Mouse (Mus musculus): Measurements from ENCODE around the gene Bcl2l15. TPM values are rescaled to one million over a fixed set of nuclear protein-coding genes. Genes with fewer than 3 reads are reported as not detected.
"Not testable (repeated sequence)": the region's sequence is repeated elsewhere in the genome, so short reads cannot be mapped to it uniquely, and the experiment has no call there.

Bcl2l15 gene
- polyA plus RNA-seq, 1 experiment from 2014 or later: 0.31 TPM

GRCm38 (mm10) chr3:103840946-103841345, 8.5 kb downstream of the Bcl2l15 start:
- H3K27ac ChIP-seq; H3K4me3 ChIP-seq (replicated peaks; ENCODE audit: low read length); H3K4me1 ChIP-seq (replicated peaks; ENCODE audit: control insufficient read depth, insufficient read depth, low read length); DNase-seq (ENCODE audit: low spot score); H3K9ac ChIP-seq; ATAC-seq (ENCODE audit: low FRiP score); H3K27me3 ChIP-seq (ENCODE audit: control insufficient read depth, insufficient read depth, low read length); H3K4me2 ChIP-seq (replicated peaks); H3K36me3 ChIP-seq (replicated peaks; ENCODE audit: control insufficient read depth, insufficient read depth); H3K9me3 ChIP-seq (ENCODE audit: control insufficient read depth, low read length): not testable (repeated sequence)
- 96% methylated on average over 7 of the region's 7 CpGs for WGBS

GRCm38 (mm10) chr3:103850644-103851363, 18.4 kb downstream of the Bcl2l15 start:
- no peak overlapping the region for H3K4me3 ChIP-seq (replicated peaks; ENCODE audit: low read length)
- ATAC-seq (ENCODE audit: low FRiP score): no peak
- H3K4me1 ChIP-seq (replicated peaks; ENCODE audit: control insufficient read depth, insufficient read depth, low read length): no peaks in the 10 kb centered on the region
- H3K36me3 ChIP-seq (replicated peaks; ENCODE audit: control insufficient read depth, insufficient read depth): no peaks in the 10 kb centered on the region
- H3K27me3 ChIP-seq (ENCODE audit: control insufficient read depth, insufficient read depth, low read length): no peaks in the 10 kb centered on the region
- no peak overlapping the region for H3K4me2 ChIP-seq (replicated peaks)
- H3K9me3 ChIP-seq (ENCODE audit: control insufficient read depth, low read length): no peaks in the 10 kb centered on the region
- no peak overlapping the region for H3K9ac ChIP-seq
- no peak for DNase-seq (ENCODE audit: low spot score)
- no peak overlapping the region for H3K27ac ChIP-seq
- WGBS: 81% methylated on average over 9 of the region's 9 CpGs

GRCm38 (mm10) chr3:103851481-103851880, 19.1 kb downstream of the Bcl2l15 start:
- Histone ChIP-seq H3K9me3 (ENCODE audit: control insufficient read depth, low read length) (no peaks in the 10 kb centered on the region), H3K4me3 (replicated peaks; ENCODE audit: low read length) (no peak overlapping the region), H3K27me3 (ENCODE audit: control insufficient read depth, insufficient read depth, low read length) (no peaks in the 10 kb centered on the region), H3K4me2 (replicated peaks) (no peak overlapping the region), H3K4me1 (replicated peaks; ENCODE audit: control insufficient read depth, insufficient read depth, low read length) (no peaks in the 10 kb centered on the region), H3K27ac (no peak overlapping the region), H3K36me3 (replicated peaks; ENCODE audit: control insufficient read depth, insufficient read depth) (no peaks in the 10 kb centered on the region), H3K9ac (no peak overlapping the region)
- ATAC-seq (ENCODE audit: low FRiP score): no peak
- no peak for DNase-seq (ENCODE audit: low spot score)
- 95% methylated on average over 6 of the region's 6 CpGs for WGBS

GRCm38 (mm10) chr3:103851882-103852281, 19.5 kb downstream of the Bcl2l15 start:
- DNase-seq (ENCODE audit: low spot score) (no peak), ATAC-seq (ENCODE audit: low FRiP score) (no peak)
- WGBS: 88% methylated on average over 8 of the region's 8 CpGs
- Histone ChIP-seq H3K4me2 (replicated peaks) (no peak overlapping the region), H3K36me3 (replicated peaks; ENCODE audit: control insufficient read depth, insufficient read depth) (no peaks in the 10 kb centered on the region), H3K9me3 (ENCODE audit: control insufficient read depth, low read length) (no peaks in the 10 kb centered on the region), H3K27me3 (ENCODE audit: control insufficient read depth, insufficient read depth, low read length) (no peaks in the 10 kb centered on the region), H3K4me1 (replicated peaks; ENCODE audit: control insufficient read depth, insufficient read depth, low read length) (no peaks in the 10 kb centered on the region), H3K9ac (no peak overlapping the region), H3K4me3 (replicated peaks; ENCODE audit: low read length) (no peak overlapping the region), H3K27ac (no peak overlapping the region)

- Histone ChIP-seq H3K27me3 (ENCODE audit: control insufficient read depth, insufficient read depth, low read length) (no peaks in the 10 kb centered on the region), H3K9ac (no peak overlapping the region), H3K9me3 (ENCODE audit: control insufficient read depth, low read length) (no peaks in the 10 kb centered on the region), H3K4me2 (replicated peaks) (no peak overlapping the region), H3K4me3 (replicated peaks; ENCODE audit: low read length) (no peak overlapping the region), H3K27ac (no peak overlapping the region), H3K36me3 (replicated peaks; ENCODE audit: control insufficient read depth, insufficient read depth) (no peaks in the 10 kb centered on the region), H3K4me1 (replicated peaks; ENCODE audit: control insufficient read depth, insufficient read depth, low read length) (no peaks in the 10 kb centered on the region)
- no peak for ATAC-seq (ENCODE audit: low FRiP score)
- no peak for DNase-seq (ENCODE audit: low spot score)
- WGBS: 69% methylated on average over 3 of the region's 3 CpGs
These were observed 20.3 kb downstream of the Bcl2l15 start for GRCm38 (mm10) chr3:103852565-103853299.

GRCm38 (mm10) chr3:103853804-103854203, 21.4 kb downstream of the Bcl2l15 start:
- ATAC-seq (ENCODE audit: low FRiP score): no peak
- no peaks in the 10 kb centered on the region for H3K4me1 ChIP-seq (replicated peaks; ENCODE audit: control insufficient read depth, insufficient read depth, low read length)
- H3K4me3 ChIP-seq (replicated peaks; ENCODE audit: low read length): no peak overlapping the region
- no peaks in the 10 kb centered on the region for H3K27me3 ChIP-seq (ENCODE audit: control insufficient read depth, insufficient read depth, low read length)
- no peak overlapping the region for H3K4me2 ChIP-seq (replicated peaks)
- no peaks in the 10 kb centered on the region for H3K9me3 ChIP-seq (ENCODE audit: control insufficient read depth, low read length)
- DNase-seq (ENCODE audit: low spot score): no peak
- H3K36me3 ChIP-seq (replicated peaks; ENCODE audit: control insufficient read depth, insufficient read depth): no peaks in the 10 kb centered on the region
- no peak overlapping the region for H3K27ac ChIP-seq
- WGBS: 62% methylated on average over 8 of the region's 8 CpGs
- no peak overlapping the region for H3K9ac ChIP-seq

- H3K4me2 ChIP-seq (replicated peaks): no peak overlapping the region
- DNase-seq (ENCODE audit: low spot score) (no peak), ATAC-seq (ENCODE audit: low FRiP score) (no peak)
- no peaks in the 10 kb centered on the region for H3K36me3 ChIP-seq (replicated peaks; ENCODE audit: control insufficient read depth, insufficient read depth)
- H3K4me1 ChIP-seq (replicated peaks; ENCODE audit: control insufficient read depth, insufficient read depth, low read length): no peaks in the 10 kb centered on the region
- no peaks in the 10 kb centered on the region for H3K27me3 ChIP-seq (ENCODE audit: control insufficient read depth, insufficient read depth, low read length)
- H3K4me3 ChIP-seq (replicated peaks; ENCODE audit: low read length): no peak overlapping the region
- 93% methylated on average over 7 of the region's 7 CpGs for WGBS
- no peaks in the 10 kb centered on the region for H3K9me3 ChIP-seq (ENCODE audit: control insufficient read depth, low read length)
- no peak overlapping the region for H3K27ac ChIP-seq
- no peak overlapping the region for H3K9ac ChIP-seq
These were observed 24.8 kb downstream of the Bcl2l15 start for GRCm38 (mm10) chr3:103857036-103857805.

- Histone ChIP-seq H3K4me3 (replicated peaks; ENCODE audit: low read length) (no peak overlapping the region), H3K36me3 (replicated peaks; ENCODE audit: control insufficient read depth, insufficient read depth) (no peaks in the 10 kb centered on the region), H3K9me3 (ENCODE audit: control insufficient read depth, low read length) (no peaks in the 10 kb centered on the region), H3K27ac (no peak overlapping the region), H3K4me1 (replicated peaks; ENCODE audit: control insufficient read depth, insufficient read depth, low read length) (no peaks in the 10 kb centered on the region), H3K27me3 (ENCODE audit: control insufficient read depth, insufficient read depth, low read length) (no peaks in the 10 kb centered on the region), H3K9ac (no peak overlapping the region), H3K4me2 (replicated peaks) (no peak overlapping the region)
- 90% methylated on average over 6 of the region's 6 CpGs for WGBS
- ATAC-seq (ENCODE audit: low FRiP score) (no peak), DNase-seq (ENCODE audit: low spot score) (no peak)
These were observed 25.7 kb downstream of the Bcl2l15 start for GRCm38 (mm10) chr3:103857977-103858563.

Data from hindbrain, embryonic 14.5 days (tissue).